Mouse (Mus musculus) lung, postnatal 4 days (tissue): ENCODE data around the gene Gm42906.

ENCODE experiments used
- DNase-seq, 2 experiments: peaks; one replicate each; pipeline ENCODE4 v3.0.0; 2021

Gene Gm42906

GRCm38 (mm10) chr5:151231411-151231810, 196.6 kb downstream of the Gm42906 start:
- no peak for DNase-seq

GRCm38 (mm10) chr5:151230427-151230826, 197.5 kb downstream of the Gm42906 start:
- no peak for DNase-seq

- DNase-seq: no peak
These were observed 199.5 kb downstream of the Gm42906 start for GRCm38 (mm10) chr5:151228367-151229005.

GRCm38 (mm10) chr5:151223696-151224366, 204.1 kb downstream of the Gm42906 start:
- DNase-seq: no peak

GRCm38 (mm10) chr5:151222791-151223190, 205.2 kb downstream of the Gm42906 start:
- DNase-seq: no peak

GRCm38 (mm10) chr5:151218689-151219115, 209.3 kb downstream of the Gm42906 start:
- no peak for DNase-seq

GRCm38 (mm10) chr5:151213097-151213496, 214.9 kb downstream of the Gm42906 start:
- DNase-seq: no peak

- no peak for DNase-seq
These were observed 217.1 kb downstream of the Gm42906 start for GRCm38 (mm10) chr5:151210869-151211268.

- no peak for DNase-seq
These were observed 217.9 kb downstream of the Gm42906 start for GRCm38 (mm10) chr5:151210060-151210459.

- no peak for DNase-seq
These were observed 222.9 kb downstream of the Gm42906 start for GRCm38 (mm10) chr5:151205017-151205416.

- no peak for DNase-seq
These were observed 225.0 kb downstream of the Gm42906 start for GRCm38 (mm10) chr5:151202925-151203324.

- DNase-seq: no peak
These were observed 226.7 kb downstream of the Gm42906 start for GRCm38 (mm10) chr5:151201220-151201619.

GRCm38 (mm10) chr5:151199235-151199634, 228.7 kb downstream of the Gm42906 start:
- DNase-seq: no peak

GRCm38 (mm10) chr5:151196603-151197272, 231.2 kb downstream of the Gm42906 start:
- DNase-seq: peak in 1 of 2 experiments; percentile 50

GRCm38 (mm10) chr5:151193885-151194520, 234.0 kb downstream of the Gm42906 start:
- peak in 1 of 2 experiments; percentile 39 for DNase-seq

GRCm38 (mm10) chr5:151192266-151192665, 235.7 kb downstream of the Gm42906 start:
- no peak for DNase-seq

GRCm38 (mm10) chr5:151190764-151191163, 237.2 kb downstream of the Gm42906 start:
- no peak for DNase-seq

- DNase-seq: peak; percentile 73 to 84
These were observed 238.1 kb downstream of the Gm42906 start for GRCm38 (mm10) chr5:151189789-151190378.

- no peak for DNase-seq
These were observed 238.6 kb downstream of the Gm42906 start for GRCm38 (mm10) chr5:151189321-151189720.

- no peak for DNase-seq
These were observed 239.3 kb downstream of the Gm42906 start for GRCm38 (mm10) chr5:151188659-151189058.

- DNase-seq: no peak
These were observed 240.6 kb downstream of the Gm42906 start for GRCm38 (mm10) chr5:151187336-151187735.

GRCm38 (mm10) chr5:151185286-151185856, 242.6 kb downstream of the Gm42906 start:
- DNase-seq: no peak
